Mouse (Mus musculus): ENCODE data around the gene Otos. TPM values are rescaled to one million over a fixed set of nuclear protein-coding genes. Genes with fewer than 3 reads are reported as not detected.

The Otos gene
- polyA plus RNA-seq, 1 experiment: 0.14 TPM

DNA sequence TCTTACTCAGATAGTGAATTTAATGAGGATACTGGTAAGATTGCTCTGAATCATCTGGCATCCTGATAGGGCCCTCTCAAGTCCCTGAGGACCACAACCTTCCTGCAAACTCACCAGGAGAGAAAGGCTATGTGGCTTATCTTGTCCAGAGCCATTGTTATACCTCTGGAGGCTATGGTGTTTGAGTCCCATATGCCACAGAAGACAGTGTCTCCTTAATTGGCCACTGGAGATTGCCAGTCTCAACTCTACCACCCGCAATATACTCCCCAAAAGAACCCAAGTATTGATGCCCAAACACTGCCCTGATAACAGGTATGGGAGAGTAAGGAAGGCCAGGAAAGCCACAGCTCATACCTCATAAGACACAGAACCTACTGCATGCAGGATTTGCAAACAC lies 43.2 kb downstream of the Otos start, which contains the start of gene Olfr1410:
TSS of gene Olfr1410 (plus strand) at position 301 of the 400 bp plus-strand sequence.
- TF ChIP-seq POLR2A (IDR thresholded peaks at IDR 0.05; ENCODE audit: borderline replicate concordance, extremely low read depth, insufficient read depth, insufficient read length, poor library complexity, severe bottlenecking) (no peak), CTCF (IDR thresholded peaks at IDR 0.05; ENCODE audit: borderline replicate concordance, extremely low read depth, insufficient read depth, insufficient read length) (no peak)

DNA sequence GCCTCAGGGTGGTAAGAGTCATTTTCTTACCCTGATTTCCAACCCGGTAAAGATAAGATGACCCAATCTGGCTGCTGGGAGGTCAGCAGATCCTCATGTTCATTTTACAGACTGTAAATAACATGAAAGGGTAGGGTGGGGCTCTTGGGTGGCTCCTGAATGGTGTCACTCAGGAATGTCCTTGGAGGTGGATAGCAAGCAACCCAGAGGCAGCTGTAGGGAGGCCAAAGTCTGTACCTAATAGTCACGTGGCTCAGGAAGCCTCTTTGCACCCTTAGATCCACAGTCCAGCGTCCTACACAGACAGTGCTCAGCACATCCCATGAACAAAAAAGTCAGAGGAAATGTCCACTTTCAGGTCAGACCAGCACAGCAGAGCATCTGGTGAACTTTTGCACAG lies 52.6 kb downstream of the Otos start:
- DNase-seq (ENCODE audit: low read depth): no peak
- TF ChIP-seq POLR2A (IDR thresholded peaks at IDR 0.05; ENCODE audit: borderline replicate concordance, extremely low read depth, insufficient read depth, insufficient read length, poor library complexity, severe bottlenecking) (no peak), CTCF (IDR thresholded peaks at IDR 0.05; ENCODE audit: borderline replicate concordance, extremely low read depth, insufficient read depth, insufficient read length) (no peak)

More for the DNA sequence above, 43.2 kb downstream of the Otos start, which contains the start of gene Olfr1410:
- DNase-seq (ENCODE audit: low read depth): no peak

Other genes starting within 250 kb of the Otos start
- 116 and 117 TPM in 2 replicates for gene Ndufa10, start 175.0 kb downstream of the Otos start, polyA plus RNA-seq (2012; rRNA removed)
- gene Olfr1416, start 163.7 kb downstream of the Otos start, polyA plus RNA-seq (2012; rRNA removed): not detected in 2 replicates
- not detected in 2 replicates for gene Olfr1415, start 152.7 kb downstream of the Otos start, polyA plus RNA-seq (2012; rRNA removed)
- gene Olfr1414, start 130.2 kb downstream of the Otos start, polyA plus RNA-seq (2012; rRNA removed): not detected in 2 replicates
- not detected in 2 replicates for gene Olfr1413, start 77.5 kb downstream of the Otos start, polyA plus RNA-seq (2012; rRNA removed)
- gene Olfr1412, start 63.1 kb downstream of the Otos start, polyA plus RNA-seq (2012; rRNA removed): not detected in 2 replicates
- gene Olfr1411, start 54.4 kb downstream of the Otos start, polyA plus RNA-seq (2012; rRNA removed): not detected in 2 replicates
- gene Olfr1410, start 43.1 kb downstream of the Otos start, polyA plus RNA-seq (2012; rRNA removed): not detected in 2 replicates
- gene Olfr12, start 31.1 kb downstream of the Otos start, polyA plus RNA-seq (2012; rRNA removed): not detected in 2 replicates
- gene Cops9, start 6.9 kb downstream of the Otos start, polyA plus RNA-seq (2012; rRNA removed): 262 and 380 TPM in 2 replicates
- 157 and 180 TPM in 2 replicates for gene Gpc1, start 182.8 kb upstream of the Otos start, polyA plus RNA-seq (2012; rRNA removed)